Mouse (Mus musculus): ENCODE data around the gene Cdkn3. TPM values are rescaled to one million over a fixed set of nuclear protein-coding genes. Genes with fewer than 3 reads are reported as not detected.

Cdkn3 gene
- total and polyA plus RNA-seq, 3 experiments: 16.0 to 27.8 (median 22.8) TPM

DNA sequence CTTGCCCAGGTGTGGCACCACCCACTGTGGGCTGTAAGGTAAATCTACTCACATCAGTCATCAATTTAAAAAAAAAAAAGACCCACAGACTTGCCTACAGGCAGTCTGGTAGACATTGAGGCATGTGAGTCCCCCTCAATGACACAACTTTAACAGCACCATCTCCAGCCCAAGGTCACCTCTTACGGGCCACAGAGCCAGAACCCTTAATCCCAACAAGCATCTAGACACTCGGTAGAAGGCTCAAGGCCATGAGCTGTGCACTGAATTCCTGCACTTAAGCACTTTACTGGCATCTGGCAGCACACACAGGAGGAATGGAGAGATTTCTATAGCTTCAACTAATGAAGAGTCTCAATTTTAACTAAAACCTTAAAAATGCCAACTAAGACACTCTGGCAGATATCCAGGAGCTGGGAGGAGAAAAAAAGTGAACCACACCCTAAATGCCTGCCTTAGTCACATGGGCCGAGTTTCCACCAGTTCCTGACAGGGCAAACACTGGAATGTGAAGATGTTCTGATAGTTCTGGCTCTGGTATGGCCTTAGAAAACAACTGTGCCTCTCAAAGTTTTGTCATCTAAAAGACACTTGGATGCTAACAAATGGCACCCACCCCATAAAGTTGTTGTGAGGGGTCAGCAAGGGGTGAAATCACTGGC lies 40.5 kb downstream of the Cdkn3 start:
- Histone ChIP-seq H3K4me1 (ENCODE audit: control insufficient read depth in 1 of 2, insufficient read depth in 2 of 2) (peaks cover 0 to 7% of the 10 kb centered on the region in 2 experiments; a peak in 2 of 4 replicates), H3K27ac (ENCODE audit: insufficient read depth, low read depth) (no peak overlapping the region), H3K4me3 (replicated peaks in 1 of 3; ENCODE audit: low read depth in 2 of 3, low read length in 2 of 3, poor library complexity in 1 of 3) (no peak overlapping the region), H3K9ac (ENCODE audit: insufficient read depth, low read depth) (no peak overlapping the region), H3K79me2 (replicated peaks; ENCODE audit: control insufficient read depth, extremely low read depth, insufficient read depth, poor library complexity, severe bottlenecking) (no peaks in the 10 kb centered on the region), H3K4me2 (ENCODE audit: insufficient read depth, low read depth, poor library complexity, severe bottlenecking) (no peak overlapping the region), H3K36me3 (replicated peaks in 1 of 2; ENCODE audit: control insufficient read depth in 1 of 2, insufficient read depth in 1 of 2, low read length in 1 of 2) (peaks cover 0 to 23% of the 10 kb centered on the region in 2 experiments), H3K27me3 (replicated peaks) (no peaks in the 10 kb centered on the region), H3K9me3 (replicated peaks; ENCODE audit: low read length) (no peaks in the 10 kb centered on the region)
- in situ Hi-C loops (cut with MboI; ENCODE audit: low pct_ligation_motif_present, low pct_unique_long_range_greater_than_20kb, low sequenced_read_pairs): no loop called here
- no peak for TF ChIP-seq MYC (IDR thresholded peaks at IDR 0.05; ENCODE audit: low read depth, low read length)
- no peak for TF ChIP-seq GABPA (IDR thresholded peaks at IDR 0.05; ENCODE audit: insufficient replicate concordance, low read depth, low read length)
- TF ChIP-seq HCFC1 (IDR thresholded peaks at IDR 0.05; ENCODE audit: low read depth, low read length): no peak
- TF ChIP-seq SIN3A (IDR thresholded peaks at IDR 0.05; ENCODE audit: low read length): no peak
- TF ChIP-seq USF2 (conservative IDR thresholded peaks at IDR 0.05; ENCODE audit: low read depth, low read length): no peak
- no peak for TF ChIP-seq E2F4 (IDR thresholded peaks at IDR 0.05; ENCODE audit: insufficient replicate concordance, low read depth, low read length)
- TF ChIP-seq TCF12 (IDR thresholded peaks at IDR 0.05; ENCODE audit: low read depth, low read length): no peak
- dilution Hi-C loops (cut with MboI; ENCODE audit: extremely low pct_ligation_motif_present, extremely low pct_unique_long_range_greater_than_20kb, low sequenced_read_pairs): no loop called here
- DNase-seq (ENCODE audit: extremely low read depth): no peak

GRCm38 (mm10) chr14:46803259-46803658 lies 42.9 kb downstream of the Cdkn3 start:
- Histone ChIP-seq H3K9ac (ENCODE audit: insufficient read depth, low read depth) (no peak overlapping the region), H3K4me1 (ENCODE audit: control insufficient read depth in 1 of 2, insufficient read depth in 2 of 2) (peaks cover 6 to 31% of the 10 kb centered on the region in 2 experiments; a peak in 3 of 4 replicates), H3K4me3 (replicated peaks in 1 of 3; ENCODE audit: low read depth in 2 of 3, low read length in 2 of 3, poor library complexity in 1 of 3) (no peak overlapping the region), H3K36me3 (replicated peaks in 1 of 2; ENCODE audit: control insufficient read depth in 1 of 2, insufficient read depth in 1 of 2, low read length in 1 of 2) (peaks cover 0 to 34% of the 10 kb centered on the region in 2 experiments), H3K27ac (ENCODE audit: insufficient read depth, low read depth) (no peak overlapping the region), H3K27me3 (replicated peaks) (no peaks in the 10 kb centered on the region), H3K9me3 (replicated peaks; ENCODE audit: low read length) (no peaks in the 10 kb centered on the region), H3K79me2 (replicated peaks; ENCODE audit: control insufficient read depth, extremely low read depth, insufficient read depth, poor library complexity, severe bottlenecking) (no peaks in the 10 kb centered on the region), H3K4me2 (ENCODE audit: insufficient read depth, low read depth, poor library complexity, severe bottlenecking) (no peak overlapping the region)
- dilution Hi-C loops (cut with MboI; ENCODE audit: extremely low pct_ligation_motif_present, extremely low pct_unique_long_range_greater_than_20kb, low sequenced_read_pairs): no loop called here
- in situ Hi-C loops (cut with MboI; ENCODE audit: low pct_ligation_motif_present, low pct_unique_long_range_greater_than_20kb, low sequenced_read_pairs): no loop called here
- DNase-seq (ENCODE audit: extremely low read depth): no peak
- TF ChIP-seq RAD21 (IDR thresholded peaks at IDR 0.05; ENCODE audit: low read depth, low read length): no peak

DNA sequence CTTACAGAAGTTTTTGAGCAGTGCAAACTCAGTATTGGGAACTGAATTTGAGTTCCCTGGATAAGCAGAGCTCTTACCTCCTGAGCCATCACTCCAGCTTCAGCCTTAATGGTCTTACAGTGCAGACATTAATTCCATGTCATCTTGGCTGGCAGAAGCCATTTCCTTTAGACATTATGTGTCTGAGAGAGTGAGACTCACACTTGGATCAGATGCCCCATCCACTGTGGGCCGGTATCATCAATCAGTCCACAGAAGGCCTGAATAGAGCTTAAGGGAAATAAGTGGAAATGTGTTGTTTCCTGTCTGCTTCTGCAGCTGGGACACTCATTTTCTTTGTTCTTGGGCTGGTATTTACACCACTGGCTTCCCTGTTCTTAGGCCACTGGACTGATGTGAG lies 43.5 kb downstream of the Cdkn3 start:
- in situ Hi-C loops (cut with MboI; ENCODE audit: low pct_ligation_motif_present, low pct_unique_long_range_greater_than_20kb, low sequenced_read_pairs) (no loop called here), dilution Hi-C loops (cut with MboI; ENCODE audit: extremely low pct_ligation_motif_present, extremely low pct_unique_long_range_greater_than_20kb, low sequenced_read_pairs) (no loop called here)
- H3K4me1 ChIP-seq (ENCODE audit: control insufficient read depth in 1 of 2, insufficient read depth in 2 of 2): peaks cover 6 to 36% of the 10 kb centered on the region in 2 experiments; a peak in 3 of 4 replicates
- H3K4me3 ChIP-seq (replicated peaks in 1 of 3; ENCODE audit: low read depth in 2 of 3, low read length in 2 of 3, poor library complexity in 1 of 3): no peak overlapping the region
- H3K9me3 ChIP-seq (replicated peaks; ENCODE audit: low read length): no peaks in the 10 kb centered on the region
- H3K27ac ChIP-seq (ENCODE audit: insufficient read depth, low read depth): no peak overlapping the region
- H3K79me2 ChIP-seq (replicated peaks; ENCODE audit: control insufficient read depth, extremely low read depth, insufficient read depth, poor library complexity, severe bottlenecking): no peaks in the 10 kb centered on the region
- no peaks in the 10 kb centered on the region for H3K27me3 ChIP-seq (replicated peaks)
- no peak for DNase-seq (ENCODE audit: extremely low read depth)
- no peak overlapping the region for H3K9ac ChIP-seq (ENCODE audit: insufficient read depth, low read depth)
- peaks cover 0 to 34% of the 10 kb centered on the region in 2 experiments for H3K36me3 ChIP-seq (replicated peaks in 1 of 2; ENCODE audit: control insufficient read depth in 1 of 2, insufficient read depth in 1 of 2, low read length in 1 of 2)
- H3K4me2 ChIP-seq (ENCODE audit: insufficient read depth, low read depth, poor library complexity, severe bottlenecking): no peak overlapping the region
- TF ChIP-seq GABPA (IDR thresholded peaks at IDR 0.05; ENCODE audit: insufficient replicate concordance, low read depth, low read length) (no peak), SMC3 (IDR thresholded peaks at IDR 0.05; ENCODE audit: low read depth, low read length) (no peak), JUND (conservative IDR thresholded peaks at IDR 0.05; ENCODE audit: low read depth, low read length) (no peak), RAD21 (IDR thresholded peaks at IDR 0.05; ENCODE audit: low read depth, low read length) (no peak), PAX5 (IDR thresholded peaks at IDR 0.05; ENCODE audit: low read length) (no peak)
